Mouse (Mus musculus) adrenal gland, adult 2 months (tissue): ENCODE measurements around the gene Asb15. TPM values are rescaled to one million over a fixed set of nuclear protein-coding genes. Genes with fewer than 3 reads are reported as not detected.
A peak's percentile ranks its signal among the peaks of the same experiment; 100 is the strongest.

ENCODE experiments used
- DNase-seq: peaks from one replicate; pipeline ENCODE4 v3.0.0; 2021
- polyA plus RNA-seq: library from polyadenylated mRNA; depleted of rRNA; stranded (reverse); fragments of >200 nt; gene quantifications from 2 replicates; pipeline ENCODE4 v1.2.3, GENCODE M21; 2012
- total RNA-seq, 2 experiments: library from RNA; stranded (reverse); gene quantifications; 2 replicates each; pipeline ENCODE4 v1.2.3; 2021

Asb15 gene
- total and polyA plus RNA-seq, 3 experiments = not detected

GRCm38 (mm10) chr6:24568963-24569362, 41.0 kb downstream of the Asb15 start:
- no peak for DNase-seq

GRCm38 (mm10) chr6:24569711-24570110, 41.8 kb downstream of the Asb15 start:
- DNase-seq = no peak

GRCm38 (mm10) chr6:24570278-24570677, 42.3 kb downstream of the Asb15 start:
- no peak for DNase-seq

- peak; percentile 13 for DNase-seq
These were observed 43.2 kb downstream of the Asb15 start for GRCm38 (mm10) chr6:24571126-24571525.

- no peak for DNase-seq
These were observed 44.5 kb downstream of the Asb15 start for GRCm38 (mm10) chr6:24572431-24572830.

- DNase-seq = no peak
These were observed 45.4 kb downstream of the Asb15 start for GRCm38 (mm10) chr6:24573319-24573718.

GRCm38 (mm10) chr6:24583456-24583855, 55.5 kb downstream of the Asb15 start:
- no peak for DNase-seq

- DNase-seq = no peak
These were observed 57.7 kb downstream of the Asb15 start for GRCm38 (mm10) chr6:24585431-24586310.

GRCm38 (mm10) chr6:24586885-24587284, 58.9 kb downstream of the Asb15 start:
- DNase-seq = peak; percentile 51

GRCm38 (mm10) chr6:24590282-24590681, 62.3 kb downstream of the Asb15 start:
- DNase-seq = no peak

- DNase-seq = no peak
These were observed 63.7 kb downstream of the Asb15 start for GRCm38 (mm10) chr6:24591525-24592218.

GRCm38 (mm10) chr6:24597500-24597899, 69.6 kb downstream of the Asb15 start, which contains the start of gene Lmod2:
Gene Lmod2, plus strand, starts transcription at chr6:24597762.
- DNase-seq = no peak

GRCm38 (mm10) chr6:24599179-24599578, 71.2 kb downstream of the Asb15 start:
- DNase-seq = no peak

GRCm38 (mm10) chr6:24599639-24600038, 71.7 kb downstream of the Asb15 start:
- no peak for DNase-seq

- no peak for DNase-seq
These were observed 72.2 kb downstream of the Asb15 start for GRCm38 (mm10) chr6:24600134-24600533.

GRCm38 (mm10) chr6:24600726-24601125, 72.8 kb downstream of the Asb15 start:
- no peak for DNase-seq

- DNase-seq = peak; percentile 21
These were observed 73.7 kb downstream of the Asb15 start for GRCm38 (mm10) chr6:24601668-24602067.

GRCm38 (mm10) chr6:24602351-24602750, 74.4 kb downstream of the Asb15 start:
- DNase-seq = no peak

- no peak for DNase-seq
These were observed 75.0 kb downstream of the Asb15 start for GRCm38 (mm10) chr6:24602993-24603392.

GRCm38 (mm10) chr6:24604289-24604688, 76.3 kb downstream of the Asb15 start:
- DNase-seq = no peak

- no peak for DNase-seq
These were observed 77.7 kb downstream of the Asb15 start for GRCm38 (mm10) chr6:24605631-24606030.

GRCm38 (mm10) chr6:24606512-24606911, 78.6 kb downstream of the Asb15 start:
- DNase-seq = no peak

- DNase-seq = no peak
These were observed 79.6 kb downstream of the Asb15 start for GRCm38 (mm10) chr6:24607531-24607930.
